Mouse (Mus musculus): ENCODE measurements around the gene Kmt2b. TPM values are rescaled to one million over a fixed set of nuclear protein-coding genes. Genes with fewer than 3 reads are reported as not detected.
A peak's percentile ranks its signal among the peaks of the same experiment; 100 is the strongest.

The Kmt2b gene
- total RNA-seq, 2 experiments from 2014 or later, result 29.5 to 35.8 TPM

DNA sequence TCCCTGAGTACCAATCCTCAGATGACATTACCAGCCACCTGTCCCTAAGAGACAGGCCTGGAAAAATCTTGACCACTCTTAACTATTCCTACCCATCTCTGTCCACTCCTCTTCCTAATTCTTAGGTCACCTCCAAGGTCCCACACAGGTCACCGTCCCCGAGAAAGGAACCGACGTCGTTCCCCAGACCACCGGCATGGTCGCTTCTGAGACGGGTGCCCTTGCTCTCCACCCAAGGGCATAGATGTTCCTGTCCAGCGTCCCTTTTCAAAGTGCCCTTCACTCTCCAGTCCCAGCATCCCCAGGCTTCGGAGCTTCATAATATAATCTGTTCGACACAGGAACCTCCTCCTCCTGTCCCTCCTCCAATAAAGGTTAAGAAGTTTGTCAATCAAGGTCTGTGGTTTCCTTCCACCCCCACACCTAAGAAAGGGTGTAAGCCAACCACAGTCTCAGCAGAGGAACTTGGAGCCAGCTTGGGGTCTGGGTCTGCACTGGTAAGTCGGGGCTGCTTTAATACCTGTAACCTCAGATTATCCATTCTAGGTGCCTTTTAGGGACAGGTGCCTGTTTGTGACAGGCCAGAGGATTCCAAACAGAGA lies 23.5 kb downstream of the Kmt2b start, which contains the start of gene Igflr1:
Gene Igflr1 (plus strand): TSS at position 458 of the 602 bp plus-strand sequence.
- DNase-seq, result no peak

- no peak for DNase-seq
These were observed 24.6 kb downstream of the Kmt2b start for GRCm38 (mm10) chr7:30563906-30564280.

DNA sequence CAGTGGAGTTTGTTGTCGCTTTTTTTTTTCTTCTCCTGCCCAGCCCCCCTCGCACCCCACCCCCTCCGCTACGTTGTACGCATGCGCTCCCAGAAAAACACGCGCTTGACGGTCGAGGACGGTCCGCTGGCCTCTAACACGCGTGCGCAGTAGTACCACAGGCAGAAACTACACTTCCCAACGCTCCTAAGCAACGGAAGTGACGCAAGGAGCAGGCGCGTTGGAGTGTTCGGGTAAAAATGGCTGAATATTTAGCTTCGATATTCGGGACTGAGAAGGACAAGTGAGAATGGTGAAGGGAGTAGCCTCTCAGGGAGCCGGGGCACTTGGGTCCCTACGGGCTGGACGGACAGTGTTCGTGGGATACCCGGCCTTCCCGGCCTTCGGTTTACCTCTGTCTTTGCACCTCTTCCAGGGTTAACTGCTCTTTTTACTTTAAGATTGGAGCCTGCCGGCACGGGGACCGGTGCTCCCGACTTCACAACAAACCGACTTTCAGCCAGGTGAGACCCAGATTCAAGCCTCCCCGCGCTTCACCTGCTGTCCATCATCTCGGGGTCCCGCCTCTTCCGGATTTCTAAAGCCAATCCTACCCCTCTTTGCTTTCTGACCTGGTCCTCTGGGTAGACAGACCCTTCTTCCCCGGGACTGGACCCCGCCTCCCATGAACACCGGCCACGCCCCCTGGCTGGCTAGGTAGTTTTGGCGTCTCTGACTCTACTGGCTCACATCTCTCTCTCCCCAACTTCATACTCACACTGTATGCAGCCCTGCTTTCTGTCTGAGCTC lies 25.2 kb downstream of the Kmt2b start, which contains the start of the genes U2af1l4, Gm49396 and Psenen:
Gene U2af1l4 (plus strand): TSS at position 185 of the 789 bp plus-strand sequence.
Gene Gm49396 (plus strand): TSS at position 228 of the 789 bp plus-strand sequence.
Gene Psenen (minus strand): TSS at position 511 of the 789 bp plus-strand sequence.
- peak; percentile 97 for DNase-seq

GRCm38 (mm10) chr7:30562526-30563116 lies 25.9 kb downstream of the Kmt2b start:
- no peak for DNase-seq

- DNase-seq, result no peak
These were observed 28.2 kb downstream of the Kmt2b start for GRCm38 (mm10) chr7:30560296-30560695.

DNA sequence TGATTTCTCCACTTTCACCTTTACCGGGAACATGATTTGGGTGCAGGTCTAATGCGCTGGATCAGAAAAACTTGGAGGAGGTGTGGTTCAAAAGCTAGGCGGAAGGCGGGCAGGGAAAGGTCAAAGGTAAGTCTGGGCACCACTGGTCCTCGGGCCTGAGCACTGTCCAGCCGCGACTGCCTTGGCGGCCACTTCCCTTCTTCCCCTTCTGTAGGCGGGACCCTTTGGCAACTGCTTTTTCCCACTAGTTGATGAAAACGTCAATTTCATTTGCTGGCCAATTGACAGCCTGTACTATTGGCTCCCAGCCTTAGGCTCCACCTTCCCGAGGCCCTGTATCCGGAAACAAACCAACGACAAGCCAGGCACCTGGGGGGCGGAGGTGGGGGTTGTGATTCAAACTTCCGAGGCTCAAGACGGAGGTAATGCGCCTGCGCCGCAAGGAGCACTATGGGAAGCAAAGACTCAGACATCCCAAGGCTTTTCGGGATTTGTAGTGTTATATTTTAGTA lies 29.0 kb downstream of the Kmt2b start, which contains the start of gene Lin37:
Gene Lin37 (minus strand): TSS at position 396 of the 512 bp plus-strand sequence.
- peak; percentile 96 for DNase-seq

DNA sequence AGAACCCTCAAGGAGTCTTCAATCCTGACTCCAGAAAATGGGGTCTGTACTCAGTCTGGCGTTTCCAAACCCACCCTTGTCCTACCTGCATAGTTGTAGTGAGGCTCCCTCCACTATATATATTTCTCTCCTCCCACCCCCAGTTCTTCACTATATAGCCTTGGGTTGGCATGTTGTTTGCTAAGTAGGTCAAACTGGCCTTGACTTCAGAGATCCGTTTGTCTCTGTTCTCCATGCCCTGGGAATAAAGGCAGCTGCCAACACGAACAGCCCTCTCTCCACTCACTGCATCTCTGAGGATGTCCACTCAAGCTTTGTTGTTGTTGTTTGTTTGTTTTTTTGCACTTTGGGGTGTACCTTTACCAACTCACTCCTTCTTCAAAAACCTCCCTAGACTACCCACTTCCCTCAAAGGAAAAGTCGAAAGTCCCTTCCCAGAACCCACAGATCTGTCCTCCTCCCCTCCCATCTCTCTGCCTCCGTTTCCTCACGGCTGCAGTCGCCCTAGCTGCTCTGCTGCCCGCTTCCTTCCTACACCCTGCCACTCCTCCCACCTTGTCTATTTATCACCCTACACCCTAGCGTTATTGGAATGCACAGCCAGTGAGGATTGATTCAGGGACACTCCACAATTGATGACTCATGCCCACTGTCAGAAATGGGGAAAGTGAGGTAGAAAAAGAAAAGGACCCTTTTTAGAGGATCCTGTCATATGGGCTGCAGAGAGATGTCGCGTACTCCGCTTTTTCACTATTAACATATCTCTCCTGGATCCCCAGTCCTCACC lies 29.7 kb downstream of the Kmt2b start:
- DNase-seq, result no peak

GRCm38 (mm10) chr7:30557901-30558514 lies 30.5 kb downstream of the Kmt2b start:
- no peak for DNase-seq

DNA sequence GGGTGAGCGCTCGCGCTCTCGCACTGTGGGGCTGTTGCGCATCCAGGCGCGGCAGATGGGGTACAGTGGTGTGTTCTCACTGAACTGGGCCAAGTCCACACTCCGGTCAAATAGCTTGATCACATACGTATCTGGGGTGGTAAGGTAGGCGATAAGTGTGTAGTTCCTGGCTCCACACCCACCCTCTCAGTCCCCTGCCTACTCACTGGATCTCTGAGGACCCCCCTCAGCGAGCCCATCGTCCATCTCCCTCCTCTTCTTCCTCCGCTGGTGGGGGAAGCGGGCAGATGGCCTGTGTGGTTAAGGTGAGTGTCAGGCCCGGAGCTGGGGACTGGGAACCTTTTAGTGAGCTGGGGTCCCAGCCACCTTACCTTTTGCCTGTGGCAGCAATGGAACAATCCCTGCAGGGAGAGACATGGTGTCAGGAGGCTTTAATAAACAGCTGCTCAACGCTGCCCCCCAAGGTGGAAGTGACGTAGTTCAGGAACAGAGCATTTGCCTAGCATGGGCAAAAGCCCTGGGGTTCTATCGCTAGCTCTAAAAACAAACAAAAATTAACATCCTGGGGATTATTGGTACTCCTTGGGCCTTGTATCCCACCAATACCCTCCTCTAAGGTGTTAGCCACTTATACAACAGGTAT lies 31.5 kb downstream of the Kmt2b start:
- peak; percentile 29 for DNase-seq

DNA sequence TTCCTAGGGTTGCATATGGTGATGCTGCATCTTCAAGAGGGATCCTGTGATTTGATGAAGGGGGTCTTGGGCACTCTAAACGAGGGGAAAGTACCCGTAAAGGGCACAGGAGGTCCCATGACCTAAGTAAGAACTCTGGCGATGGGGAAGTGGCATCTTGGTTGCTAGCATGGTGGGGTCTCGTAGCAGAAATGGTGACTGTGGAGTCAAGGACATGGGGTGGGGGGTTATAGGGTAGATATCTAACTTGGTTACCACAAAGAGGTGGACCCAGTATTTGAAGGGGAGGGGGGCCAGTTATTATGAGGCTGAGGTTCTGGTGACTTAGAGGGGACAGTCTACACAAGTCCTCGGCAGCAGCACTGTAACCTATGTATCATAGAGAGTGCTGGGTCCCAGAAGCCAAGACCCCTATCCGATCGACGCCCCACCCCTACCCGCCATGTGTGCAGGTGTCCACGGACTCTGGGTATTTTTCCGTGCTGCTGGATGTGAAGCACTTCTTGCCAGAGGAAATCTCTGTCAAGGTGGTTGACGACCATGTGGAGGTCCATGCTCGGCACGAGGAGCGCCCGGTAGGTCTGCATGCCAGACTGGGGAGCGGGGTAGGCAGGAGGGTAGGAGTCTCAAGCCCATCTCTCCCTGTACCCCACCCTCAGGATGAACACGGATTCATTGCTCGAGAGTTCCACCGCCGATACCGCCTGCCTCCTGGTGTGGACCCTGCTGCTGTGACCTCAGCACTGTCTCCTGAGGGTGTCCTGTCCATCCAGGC lies 34.5 kb downstream of the Kmt2b start:
- peak; percentile 7 for DNase-seq

DNA sequence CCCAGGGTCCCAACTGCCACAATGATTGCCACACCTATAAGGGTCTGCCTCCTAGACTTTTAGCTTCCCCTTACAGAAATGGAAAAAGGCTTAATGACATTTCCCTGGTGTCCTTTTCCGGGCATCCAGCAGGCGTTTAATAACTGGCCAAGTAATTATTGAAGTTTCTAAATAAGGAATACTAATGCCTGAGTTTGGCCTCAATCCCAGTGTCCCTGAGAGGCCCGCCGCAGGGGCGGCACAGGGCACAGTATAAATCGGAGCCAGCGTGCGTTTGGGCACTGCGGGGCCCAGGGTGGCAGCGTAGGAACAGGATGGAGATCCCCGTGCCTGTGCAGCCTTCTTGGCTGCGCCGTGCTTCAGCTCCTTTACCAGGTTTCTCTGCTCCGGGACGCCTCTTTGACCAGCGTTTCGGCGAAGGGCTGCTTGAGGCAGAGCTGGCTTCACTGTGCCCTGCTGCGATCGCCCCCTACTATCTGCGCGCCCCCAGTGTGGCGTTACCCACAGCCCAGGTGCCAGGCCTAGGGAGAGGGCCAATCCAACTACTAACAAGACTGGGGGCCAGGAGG lies 35.4 kb downstream of the Kmt2b start:
- DNase-seq, result peak; percentile 87

DNA sequence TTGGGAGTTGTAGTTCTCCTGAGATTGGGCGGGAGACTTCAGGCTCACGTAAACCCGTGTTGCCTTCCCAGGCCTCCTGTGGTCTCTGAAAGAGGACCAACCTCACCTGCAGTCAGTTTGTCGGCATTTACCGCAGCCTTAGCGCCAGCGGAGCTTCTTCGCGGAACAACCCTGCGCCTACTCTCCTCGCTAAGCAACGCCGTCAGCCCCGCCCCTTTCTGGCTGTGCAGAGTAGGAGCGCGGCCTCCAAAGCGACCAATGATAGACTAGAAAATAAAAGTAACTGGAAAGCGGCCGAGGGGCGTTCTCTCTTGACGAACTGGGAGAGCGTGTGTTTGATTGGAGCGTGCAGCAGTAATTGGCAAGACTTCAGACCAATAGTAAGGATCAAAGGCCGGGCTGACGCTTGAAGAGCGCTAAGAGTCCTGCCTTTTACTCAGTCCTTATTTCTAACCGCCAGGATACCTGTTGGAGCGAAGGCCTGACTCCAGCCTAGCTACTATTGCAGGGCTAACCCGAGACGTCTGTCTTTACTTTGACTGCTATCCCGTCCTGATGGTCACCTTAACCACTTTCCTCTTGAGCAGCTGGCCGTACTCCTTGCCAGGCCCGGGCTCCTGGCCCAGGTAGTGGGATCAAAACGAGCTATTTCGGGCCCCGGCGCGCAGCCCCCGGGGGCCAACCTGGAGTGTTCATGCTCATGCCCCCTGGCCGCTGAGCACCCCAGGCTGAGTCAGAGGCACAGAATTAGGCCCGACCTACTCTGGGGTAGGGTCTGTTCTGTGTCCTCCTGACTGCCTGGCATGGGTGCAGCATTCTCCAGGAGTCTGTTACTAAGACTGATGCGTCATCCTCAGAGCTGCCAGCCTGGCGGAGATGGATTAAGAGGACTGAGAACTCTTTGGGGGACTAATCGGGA lies 36.2 kb downstream of the Kmt2b start, which contains the start of the genes Hspb6 and Proser3:
Gene Hspb6 (plus strand): TSS at position 77 of the 919 bp plus-strand sequence.
Gene Proser3 (minus strand): TSS at position 198 of the 919 bp plus-strand sequence.
- peak; percentile 97 for DNase-seq

DNA sequence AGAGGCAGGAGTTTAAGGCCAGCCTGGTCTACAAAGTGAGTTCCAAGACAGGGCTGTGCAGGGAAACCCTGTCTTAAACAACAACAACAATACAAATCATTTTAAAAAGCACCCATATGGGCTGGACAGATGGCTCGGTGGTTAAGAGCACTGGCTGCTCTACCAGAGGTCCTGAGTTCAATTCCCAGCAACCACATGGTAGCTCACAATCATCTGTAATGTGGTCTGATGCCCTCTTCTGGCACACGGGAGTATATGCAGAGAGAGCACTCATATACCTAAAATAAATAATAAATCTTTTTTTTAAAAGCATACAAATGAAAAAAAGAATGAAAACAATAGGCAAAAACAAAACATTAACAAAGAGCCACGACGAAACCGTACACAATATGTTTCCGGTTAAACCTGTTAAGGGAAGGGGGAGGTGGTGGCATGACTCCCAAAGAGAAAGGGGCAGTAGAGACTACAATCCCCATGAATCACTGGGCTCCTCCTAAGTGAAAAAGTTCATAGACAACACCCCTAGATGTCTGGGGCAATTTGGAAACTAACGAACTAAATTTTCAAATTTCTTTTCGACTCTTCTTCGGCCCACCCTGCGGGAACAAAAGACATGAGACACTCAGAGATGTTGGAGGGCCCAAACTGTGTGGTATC lies 37.0 kb downstream of the Kmt2b start:
- DNase-seq, result no peak

DNA sequence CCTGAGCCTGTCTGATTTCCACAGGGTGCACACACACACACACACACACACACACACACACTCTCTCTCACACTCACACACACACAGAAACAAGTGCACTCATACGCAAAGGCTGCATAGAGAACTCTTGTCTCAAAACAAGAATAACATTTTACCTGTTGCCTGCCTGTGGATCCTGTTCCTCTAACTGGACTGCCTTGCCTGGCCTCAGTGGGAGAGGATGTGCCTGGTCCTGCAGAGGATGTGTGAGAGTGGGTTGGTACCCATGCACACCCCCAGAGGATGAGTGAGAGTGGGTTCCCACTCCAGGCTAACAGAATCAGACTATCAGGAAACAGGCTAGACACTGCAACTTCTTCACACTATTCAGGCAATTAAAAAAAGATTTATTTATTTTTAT lies 37.9 kb downstream of the Kmt2b start:
- no peak for DNase-seq

DNA sequence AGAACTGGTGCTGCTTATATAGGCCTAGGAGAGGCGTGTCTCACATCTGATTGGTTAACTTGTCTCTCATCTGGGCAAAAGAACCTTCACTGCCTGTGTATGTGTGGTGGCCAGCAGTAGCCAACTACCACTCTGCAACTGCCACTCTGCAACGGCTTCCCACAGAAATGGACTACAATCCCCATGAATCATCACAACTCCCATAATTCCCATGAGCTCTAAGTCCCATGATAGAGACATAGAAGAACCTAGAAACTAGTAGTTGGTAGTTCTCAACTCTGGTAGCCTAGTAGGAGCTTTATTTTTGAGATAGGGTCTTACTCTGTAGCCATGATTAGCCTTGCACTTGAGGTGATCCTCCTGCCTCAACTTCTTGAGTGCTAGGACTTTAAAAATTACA lies 38.6 kb downstream of the Kmt2b start:
- no peak for DNase-seq

DNA sequence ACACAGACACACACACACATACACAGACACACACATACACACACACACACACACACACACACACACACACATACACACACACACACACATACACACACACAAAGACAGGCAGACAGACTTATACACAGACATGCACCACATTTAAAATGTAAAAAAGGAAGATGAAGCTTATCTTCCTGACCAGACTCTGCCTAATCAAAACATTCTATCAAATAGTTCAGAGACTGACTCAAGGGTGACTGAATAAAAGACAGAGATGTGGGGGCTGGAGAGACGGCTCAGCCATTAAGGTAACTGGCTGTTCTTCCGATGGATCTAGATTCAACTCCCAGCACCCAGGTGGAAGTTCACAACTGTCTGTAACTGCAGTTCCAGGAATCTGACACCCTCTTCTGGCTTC lies 44.2 kb downstream of the Kmt2b start:
- DNase-seq, result no peak

DNA sequence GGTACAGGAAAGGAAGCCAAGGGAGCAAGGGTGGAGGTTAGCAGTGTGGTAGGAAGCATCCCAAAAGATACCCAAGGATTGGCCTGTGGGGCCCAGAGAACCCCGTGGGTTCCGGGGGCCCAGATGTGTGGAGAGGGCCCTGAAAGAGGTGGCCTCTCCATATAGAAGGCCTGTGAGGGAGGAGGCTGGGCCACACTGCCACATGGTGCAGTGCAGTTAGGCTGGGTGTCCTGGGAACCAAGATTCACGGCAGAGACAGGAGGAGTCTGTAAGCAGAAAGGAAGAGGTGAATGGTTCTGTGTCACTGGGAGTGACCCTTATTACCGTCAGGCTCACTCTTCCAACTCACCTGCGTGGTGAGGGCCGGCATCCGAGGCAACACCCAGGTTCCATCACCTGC lies 48.0 kb downstream of the Kmt2b start:
- no peak for DNase-seq
